Mouse (Mus musculus) monocyte, adult 5-6 weeks (primary cell): ENCODE measurements around the gene Enho. TPM values are rescaled to one million over a fixed set of nuclear protein-coding genes. Genes with fewer than 3 reads are reported as not detected.
"Not testable (repeated sequence)": the region's sequence is repeated elsewhere in the genome, so short reads cannot be mapped to it uniquely, and the experiment has no call there.

Experiments used
- ATAC-seq: fragments of 153-309, 156-312 bp; replicated peaks from 2 replicates; pipeline ENCODE4 v1.8.0; 2017; ENCODE audit warnings: mild to moderate bottlenecking; ENCODE audit not compliant: low TSS enrichment, insufficient number of reproducible peaks, severe bottlenecking, poor library complexity, low FRiP score
- total RNA-seq: library from RNA; stranded (forward); fragments of 200-1000, 200-491, 200-594 nt; gene quantifications from 3 replicates; pipeline ENCODE4 v1.2.3, GENCODE M21; 2017

Gene Enho
- 0.49 to 0.75 TPM in 2 of 3 replicates, not detected in the other for total RNA-seq

GRCm38 (mm10) chr4:41639913-41640507 lies at the start of gene Enho:
Enho (minus strand) TSS chr4:41640324.
- ATAC-seq, result peak; percentile 91

GRCm38 (mm10) chr4:41688562-41688961 lies 48.4 kb upstream of the Enho start:
- ATAC-seq, result not testable (repeated sequence)

- ATAC-seq, result not testable (repeated sequence)
Observed at GRCm38 (mm10) chr4:41685882-41686492, 45.9 kb upstream of the Enho start.

GRCm38 (mm10) chr4:41684931-41685453 lies 44.9 kb upstream of the Enho start:
- not testable (repeated sequence) for ATAC-seq

- not testable (repeated sequence) for ATAC-seq
Observed at GRCm38 (mm10) chr4:41684131-41684930, 44.2 kb upstream of the Enho start.

- ATAC-seq, result not testable (repeated sequence)
Observed at GRCm38 (mm10) chr4:41683303-41683702, 43.2 kb upstream of the Enho start.

GRCm38 (mm10) chr4:41682789-41683188 lies 42.7 kb upstream of the Enho start:
- no peak for ATAC-seq

GRCm38 (mm10) chr4:41681947-41682346 lies 41.8 kb upstream of the Enho start:
- no peak for ATAC-seq

GRCm38 (mm10) chr4:41681176-41681575 lies 41.1 kb upstream of the Enho start:
- ATAC-seq, result no peak

- no peak for ATAC-seq
Observed at GRCm38 (mm10) chr4:41679291-41679690, 39.2 kb upstream of the Enho start.

- no peak for ATAC-seq
Observed at GRCm38 (mm10) chr4:41678863-41679262, 38.7 kb upstream of the Enho start.

- no peak for ATAC-seq
Observed at GRCm38 (mm10) chr4:41677006-41677629, 37.0 kb upstream of the Enho start.

- no peak for ATAC-seq
Observed at GRCm38 (mm10) chr4:41676248-41677005, 36.3 kb upstream of the Enho start.

GRCm38 (mm10) chr4:41673186-41673585 lies 33.1 kb upstream of the Enho start:
- no peak for ATAC-seq

- ATAC-seq, result no peak
Observed at GRCm38 (mm10) chr4:41672522-41672963, 32.4 kb upstream of the Enho start.

- ATAC-seq, result no peak
Observed at GRCm38 (mm10) chr4:41671963-41672480, 31.9 kb upstream of the Enho start.

- ATAC-seq, result no peak
Observed at GRCm38 (mm10) chr4:41671500-41671899, 31.4 kb upstream of the Enho start.

GRCm38 (mm10) chr4:41670836-41671235 lies 30.7 kb upstream of the Enho start:
- no peak for ATAC-seq
